9 mouse cellular contexts compared by ENCODE assay signal in genomic region chr10:128546361-128546760, GRCm38 (mm10). TPM values are rescaled to one million over a fixed set of nuclear protein-coding genes. Genes with fewer than 3 reads are reported as not detected.
A peak's percentile ranks its signal among the peaks of the same experiment; 100 is the strongest.
DNase-seq lines count a peak whose midpoint lies in the region; ATAC-seq and TF ChIP-seq lines count a peak whose summit lies in the region.
"Had no signal": no experiment of that assay in that cellular context is flagged by ENCODE, and none has a peak within 500 bp of the region (broad histone marks: within the 10 kb centered on the region; RNA-seq: fewer than 3 reads in every experiment).

No protein-coding gene starts in this region.

- H3K36me3 ChIP-seq in embryonic facial prominence, embryonic 12.5 days, result peaks cover 34% of the 10 kb centered on the region
- H3K36me3 ChIP-seq in hindbrain, embryonic 16.5 days (ENCODE audit: control insufficient read depth, insufficient read depth, low read length), result peaks cover 28% of the 10 kb centered on the region
- H3K36me3 ChIP-seq in midbrain, embryonic 12.5 days, result peaks cover 39% of the 10 kb centered on the region

- no peaks in the 10 kb centered on the region for H3K9me3 ChIP-seq in embryonic facial prominence, embryonic 12.5 days
- H3K9me3 ChIP-seq in hindbrain, embryonic 16.5 days (ENCODE audit: control insufficient read depth, low read length), result no peaks in the 10 kb centered on the region
- no peaks in the 10 kb centered on the region for H3K9me3 ChIP-seq in midbrain, embryonic 12.5 days

- H3K4me3 ChIP-seq in cerebellum, adult 2 months (replicated peaks; ENCODE audit: insufficient read depth, low read depth, low read length), result peak overlapping the region; percentile 79
- H3K4me3 ChIP-seq in embryonic facial prominence, embryonic 12.5 days, result peak overlapping the region; percentile 53
- H3K4me3 ChIP-seq in hindbrain, embryonic 16.5 days (ENCODE audit: low read length), result peak overlapping the region; percentile 49
- peak overlapping the region; percentile 61 for H3K4me3 ChIP-seq in midbrain, embryonic 12.5 days

- peak overlapping the region; percentile 80 for H3K4me2 ChIP-seq in embryonic facial prominence, embryonic 12.5 days (replicated peaks)
- peak overlapping the region; percentile 64 for H3K4me2 ChIP-seq in hindbrain, embryonic 16.5 days (ENCODE audit: low read length)
- peak overlapping the region; percentile 76 for H3K4me2 ChIP-seq in midbrain, embryonic 12.5 days (replicated peaks)

- DNase-seq in cerebellum, adult 2 months, result peak in 1 of 2 experiments; percentile 54
- no peak for DNase-seq in cerebellum, adult 11-12 months
- peak; percentile 71 for DNase-seq in CD4-positive helper T cell, adult 2 months (ENCODE audit: low read depth, low spot score)
- no peak for DNase-seq in frontal cortex, postnatal 14 days (ENCODE audit: low spot score in 2 of 2)
- no peak for DNase-seq in testis, postnatal 14 days (ENCODE audit: low spot score)

- TF ChIP-seq CTCF in cerebellum, adult 2 months (IDR thresholded peaks at IDR 0.05; ENCODE audit: borderline replicate concordance, insufficient read depth, low read depth, low read length), result peak; percentile 38; the same call in 1 of the 2 replicates

- H3K9ac ChIP-seq in embryonic facial prominence, embryonic 12.5 days, result peak overlapping the region; percentile 76
- peak overlapping the region; percentile 74; the same call in 1 of the 2 replicates for H3K9ac ChIP-seq in hindbrain, embryonic 16.5 days (ENCODE audit: low read depth, low read length)
- peak overlapping the region; percentile 68; the same call in 1 of the 2 replicates for H3K9ac ChIP-seq in midbrain, embryonic 12.5 days (replicated peaks)

- H3K4me1 ChIP-seq in cerebellum, adult 2 months (ENCODE audit: control insufficient read depth, insufficient read depth, low read length), result peaks cover 3% of the 10 kb centered on the region; the same call in 1 of the 2 replicates
- peaks cover 8% of the 10 kb centered on the region for H3K4me1 ChIP-seq in embryonic facial prominence, embryonic 12.5 days
- H3K4me1 ChIP-seq in hindbrain, embryonic 16.5 days (ENCODE audit: control insufficient read depth, insufficient read depth, low read depth, low read length), result peaks cover 7% of the 10 kb centered on the region
- peaks cover 21% of the 10 kb centered on the region for H3K4me1 ChIP-seq in midbrain, embryonic 12.5 days

- 8% methylated on average over 4 of the region's 4 CpGs for WGBS in cerebellum, adult 2 months
- WGBS in embryonic facial prominence, embryonic 12.5 days, result 13% methylated on average over 4 of the region's 4 CpGs
- WGBS in hindbrain, embryonic 16.5 days, result 16% methylated on average over 4 of the region's 4 CpGs
- 14% methylated on average over 4 of the region's 4 CpGs for WGBS in midbrain, embryonic 12.5 days

- ATAC-seq in embryonic facial prominence, embryonic 12.5 days (ENCODE audit: insufficient number of reproducible peaks, insufficient read depth, low FRiP score, low TSS enrichment), result no peak
- ATAC-seq in hindbrain, embryonic 16.5 days, result no peak
- no peak for ATAC-seq in midbrain, embryonic 12.5 days (ENCODE audit: low FRiP score, low read depth)

- H3K27me3 ChIP-seq in cerebellum, adult 2 months (ENCODE audit: control insufficient read depth, insufficient read depth, low read length), result no peaks in the 10 kb centered on the region
- no peaks in the 10 kb centered on the region for H3K27me3 ChIP-seq in embryonic facial prominence, embryonic 12.5 days
- no peaks in the 10 kb centered on the region for H3K27me3 ChIP-seq in hindbrain, embryonic 16.5 days (replicated peaks; ENCODE audit: control insufficient read depth, insufficient read depth, low read length)
- H3K27me3 ChIP-seq in midbrain, embryonic 12.5 days, result no peaks in the 10 kb centered on the region
- H3K27me3 ChIP-seq: Patski had no signal

- no peak for TF ChIP-seq POLR2A in cerebellum, adult 2 months (IDR thresholded peaks at IDR 0.05; ENCODE audit: borderline replicate concordance, insufficient read depth, low read length)

- H3K27ac ChIP-seq in cerebellum, adult 2 months (ENCODE audit: insufficient read depth, low read length), result no peak overlapping the region
- peak overlapping the region; percentile 88; the same call in 1 of the 2 replicates for H3K27ac ChIP-seq in embryonic facial prominence, embryonic 12.5 days
- H3K27ac ChIP-seq in hindbrain, embryonic 16.5 days (ENCODE audit: low read depth, low read length), result peak overlapping the region; percentile 92
- H3K27ac ChIP-seq in midbrain, embryonic 12.5 days (replicated peaks), result peak overlapping the region; percentile 96

RNA-seq across cellular contexts. Expression of gene Zc3h10, which starts 1.2 kb away (rescaled TPM):
- 15.4 and 18.7 TPM in 2 replicates for polyA plus RNA-seq in cerebellum, adult 2 months (2012; rRNA removed)
- polyA plus RNA-seq in embryonic facial prominence, embryonic 12.5 days (2016; fragmentation: Nextera tagmentation; extraction: Ambion mirVana), result 18.8 and 19.4 TPM in 2 replicates
- polyA plus RNA-seq in hindbrain, embryonic 16.5 days (2015; fragmentation: Nextera tagmentation; extraction: Ambion mirVana), result 16.7 and 17.0 TPM in 2 replicates
- polyA plus RNA-seq in midbrain, embryonic 12.5 days (2016; fragmentation: Nextera tagmentation; extraction: Ambion mirVana), result 20.1 and 22.5 TPM in 2 replicates

RNA-seq across cellular contexts. Expression of gene Rpl41, which starts 2.7 kb away (rescaled TPM):
- 1,271 and 1,490 TPM in 2 replicates for polyA plus RNA-seq in cerebellum, adult 2 months (2012; rRNA removed)
- polyA plus RNA-seq in embryonic facial prominence, embryonic 12.5 days (2016; fragmentation: Nextera tagmentation; extraction: Ambion mirVana), result 3,271 and 3,412 TPM in 2 replicates
- polyA plus RNA-seq in hindbrain, embryonic 16.5 days (2015; fragmentation: Nextera tagmentation; extraction: Ambion mirVana), result 2,004 and 2,091 TPM in 2 replicates
- polyA plus RNA-seq in midbrain, embryonic 12.5 days (2016; fragmentation: Nextera tagmentation; extraction: Ambion mirVana), result 2,391 and 2,602 TPM in 2 replicates

RNA-seq across cellular contexts. Expression of gene Pa2g4, which starts 19.4 kb away (rescaled TPM):
- 69.2 and 73.5 TPM in 2 replicates for polyA plus RNA-seq in cerebellum, adult 2 months (2012; rRNA removed)
- polyA plus RNA-seq in embryonic facial prominence, embryonic 12.5 days (2016; fragmentation: Nextera tagmentation; extraction: Ambion mirVana), result 189 and 192 TPM in 2 replicates
- 128 and 130 TPM in 2 replicates for polyA plus RNA-seq in hindbrain, embryonic 16.5 days (2015; fragmentation: Nextera tagmentation; extraction: Ambion mirVana)
- 164 and 170 TPM in 2 replicates for polyA plus RNA-seq in midbrain, embryonic 12.5 days (2016; fragmentation: Nextera tagmentation; extraction: Ambion mirVana)

RNA-seq across cellular contexts. Expression of gene Esyt1, which starts 20.7 kb away (rescaled TPM):
- 36.3 and 37.3 TPM in 2 replicates for polyA plus RNA-seq in cerebellum, adult 2 months (2012; rRNA removed)
- 29.2 and 30.7 TPM in 2 replicates for polyA plus RNA-seq in embryonic facial prominence, embryonic 12.5 days (2016; fragmentation: Nextera tagmentation; extraction: Ambion mirVana)
- 13.5 and 16.6 TPM in 2 replicates for polyA plus RNA-seq in hindbrain, embryonic 16.5 days (2015; fragmentation: Nextera tagmentation; extraction: Ambion mirVana)
- 25.6 and 26.6 TPM in 2 replicates for polyA plus RNA-seq in midbrain, embryonic 12.5 days (2016; fragmentation: Nextera tagmentation; extraction: Ambion mirVana)

RNA-seq across cellular contexts. Expression of gene Erbb3, which starts 43.1 kb away (rescaled TPM):
- 9.4 and 11.1 TPM in 2 replicates for polyA plus RNA-seq in cerebellum, adult 2 months (2012; rRNA removed)
- 20.9 TPM in 2 replicates for polyA plus RNA-seq in embryonic facial prominence, embryonic 12.5 days (2016; fragmentation: Nextera tagmentation; extraction: Ambion mirVana)
- polyA plus RNA-seq in hindbrain, embryonic 16.5 days (2015; fragmentation: Nextera tagmentation; extraction: Ambion mirVana), result 1.3 and 1.6 TPM in 2 replicates
- polyA plus RNA-seq in midbrain, embryonic 12.5 days (2016; fragmentation: Nextera tagmentation; extraction: Ambion mirVana), result 0.76 and 0.94 TPM in 2 replicates
